9 mouse cellular contexts compared by ENCODE assay signal in genomic region chr19:44991031-44991430, GRCm38 (mm10). TPM values are rescaled to one million over a fixed set of nuclear protein-coding genes. Genes with fewer than 3 reads are reported as not detected.
DNase-seq lines count a peak whose midpoint lies in the region; ATAC-seq and TF ChIP-seq lines count a peak whose summit lies in the region.
"Had no signal": no experiment of that assay in that cellular context is flagged by ENCODE, and none has a peak within 500 bp of the region (broad histone marks: within the 10 kb centered on the region; RNA-seq: fewer than 3 reads in every experiment).

No protein-coding gene starts in this region.

- no peak overlapping the region for H3K27ac ChIP-seq in midbrain, embryonic 12.5 days (replicated peaks)
- H3K27ac ChIP-seq in midbrain, embryonic 10.5 days (replicated peaks): no peak overlapping the region
- H3K27ac ChIP-seq in hindbrain, postnatal 0 days: no peak overlapping the region
- H3K27ac ChIP-seq in limb, embryonic 13.5 days: no peak overlapping the region

- peaks cover 20% of the 10 kb centered on the region; the same call in 1 of the 2 replicates for H3K27me3 ChIP-seq in midbrain, embryonic 12.5 days
- peaks cover 40% of the 10 kb centered on the region for H3K27me3 ChIP-seq in midbrain, embryonic 10.5 days (ENCODE audit: low read depth, poor library complexity, severe bottlenecking)
- no peaks in the 10 kb centered on the region for H3K27me3 ChIP-seq in hindbrain, postnatal 0 days (ENCODE audit: insufficient read depth, low read length)
- no peaks in the 10 kb centered on the region for H3K27me3 ChIP-seq in limb, embryonic 13.5 days

- ATAC-seq in midbrain, embryonic 12.5 days (ENCODE audit: low FRiP score, low read depth): no peak
- ATAC-seq in hindbrain, postnatal 0 days: no peak
- no peak for ATAC-seq in limb, embryonic 13.5 days (ENCODE audit: low FRiP score, low read depth)

- no peaks in the 10 kb centered on the region for H3K9me3 ChIP-seq in midbrain, embryonic 12.5 days
- no peaks in the 10 kb centered on the region for H3K9me3 ChIP-seq in midbrain, embryonic 10.5 days (replicated peaks)
- H3K9me3 ChIP-seq in hindbrain, postnatal 0 days (ENCODE audit: low read length): no peaks in the 10 kb centered on the region
- H3K9me3 ChIP-seq in limb, embryonic 13.5 days: no peaks in the 10 kb centered on the region

- peaks cover 31% of the 10 kb centered on the region for H3K4me1 ChIP-seq in midbrain, embryonic 12.5 days
- peaks cover 50% of the 10 kb centered on the region for H3K4me1 ChIP-seq in midbrain, embryonic 10.5 days
- H3K4me1 ChIP-seq in hindbrain, postnatal 0 days (ENCODE audit: insufficient read depth, low read length): 0 out of 2 replicates have a peak, but pooled peaks cover 2% of the 10 kb centered on the region
- peaks cover 29% of the 10 kb centered on the region for H3K4me1 ChIP-seq in limb, embryonic 13.5 days

- 0 out of 2 replicates have a peak overlapping the region, but pooled peaks have one; percentile 0 for H3K9ac ChIP-seq in midbrain, embryonic 12.5 days (replicated peaks)
- H3K9ac ChIP-seq in hindbrain, postnatal 0 days (replicated peaks; ENCODE audit: low read length): no peak overlapping the region
- peak overlapping the region; percentile 13; the same call in 1 of the 2 replicates for H3K9ac ChIP-seq in limb, embryonic 13.5 days

- WGBS in midbrain, embryonic 12.5 days: 88% methylated on average over 8 of the region's 8 CpGs
- WGBS in midbrain, embryonic 10.5 days: 84% methylated on average over 8 of the region's 8 CpGs
- WGBS in hindbrain, postnatal 0 days: 76% methylated on average over 8 of the region's 8 CpGs
- 84% methylated on average over 8 of the region's 8 CpGs for WGBS in limb, embryonic 13.5 days

- no peak for TF ChIP-seq CTCF in hindbrain, postnatal 0 days (IDR thresholded peaks at IDR 0.05; ENCODE audit: low read depth)

- no peak for DNase-seq in midbrain, embryonic 10.5 days (ENCODE audit: low spot score)
- DNase-seq in hindbrain, postnatal 0 days (ENCODE audit: low spot score): no peak
- DNase-seq in yolk sac, embryonic 10.5 days (ENCODE audit: low spot score): peak; percentile 83
- no peak for DNase-seq in layer of hippocampus, adult 9-10 months (ENCODE audit: low spot score)
- DNase-seq in right cerebral cortex, postnatal 4 days: no peak
- DNase-seq: heart, postnatal 4 days; thymus, adult 18-20 months had no signal

- H3K4me3 ChIP-seq in midbrain, embryonic 12.5 days: no peak overlapping the region
- H3K4me3 ChIP-seq in midbrain, embryonic 10.5 days: no peak overlapping the region
- H3K4me3 ChIP-seq in hindbrain, postnatal 0 days (ENCODE audit: low read length): no peak overlapping the region
- H3K4me3 ChIP-seq in limb, embryonic 13.5 days: no peak overlapping the region

- H3K4me2 ChIP-seq in midbrain, embryonic 12.5 days (replicated peaks): peak overlapping the region; percentile 83; the same call in 1 of the 2 replicates
- peak overlapping the region; percentile 93 for H3K4me2 ChIP-seq in hindbrain, postnatal 0 days (ENCODE audit: low read depth, low read length)
- 0 out of 2 replicates have a peak overlapping the region, but pooled peaks have one; percentile 9 for H3K4me2 ChIP-seq in limb, embryonic 13.5 days (replicated peaks)

- peaks cover 12% of the 10 kb centered on the region for H3K36me3 ChIP-seq in midbrain, embryonic 12.5 days
- peaks cover 13% of the 10 kb centered on the region for H3K36me3 ChIP-seq in midbrain, embryonic 10.5 days
- no peaks in the 10 kb centered on the region for H3K36me3 ChIP-seq in hindbrain, postnatal 0 days (ENCODE audit: insufficient read depth, low read length)
- peaks cover 18% of the 10 kb centered on the region for H3K36me3 ChIP-seq in limb, embryonic 13.5 days

RNA-seq across cellular contexts. Expression of gene Sema4g, which starts 2.1 kb away (rescaled TPM):
- polyA plus RNA-seq in midbrain, embryonic 12.5 days (2016; fragmentation: Nextera tagmentation; extraction: Ambion mirVana): 8.8 TPM in 2 replicates
- polyA plus RNA-seq in midbrain, embryonic 10.5 days (2016; fragmentation: Nextera tagmentation; extraction: Ambion mirVana): 3.1 and 5.4 TPM in 2 replicates
- 66.9 and 81.0 TPM in 2 replicates for total RNA-seq in hindbrain, postnatal 0 days (2014; rRNA removed)
- polyA plus RNA-seq in hindbrain, postnatal 0 days (2015; fragmentation: Nextera tagmentation; extraction: Ambion mirVana): 14.2 and 15.7 TPM in 2 replicates
- 6.9 and 7.4 TPM in 2 replicates for polyA plus RNA-seq in limb, embryonic 13.5 days (2015; fragmentation: Nextera tagmentation; extraction: Ambion mirVana)

RNA-seq across cellular contexts. Expression of gene Twnk, which starts 14.4 kb away (rescaled TPM):
- polyA plus RNA-seq in midbrain, embryonic 12.5 days (2016; fragmentation: Nextera tagmentation; extraction: Ambion mirVana): 24.1 and 24.5 TPM in 2 replicates
- polyA plus RNA-seq in midbrain, embryonic 10.5 days (2016; fragmentation: Nextera tagmentation; extraction: Ambion mirVana): 31.4 and 33.6 TPM in 2 replicates
- total RNA-seq in hindbrain, postnatal 0 days (2014; rRNA removed): 7.5 and 8.6 TPM in 2 replicates
- 8.2 and 8.5 TPM in 2 replicates for polyA plus RNA-seq in hindbrain, postnatal 0 days (2015; fragmentation: Nextera tagmentation; extraction: Ambion mirVana)
- 22.7 and 24.1 TPM in 2 replicates for polyA plus RNA-seq in limb, embryonic 13.5 days (2015; fragmentation: Nextera tagmentation; extraction: Ambion mirVana)

RNA-seq across cellular contexts. Expression of gene Mrpl43, which starts 15.2 kb away (rescaled TPM):
- polyA plus RNA-seq in midbrain, embryonic 12.5 days (2016; fragmentation: Nextera tagmentation; extraction: Ambion mirVana): 70.3 and 78.7 TPM in 2 replicates
- 71.6 and 72.9 TPM in 2 replicates for polyA plus RNA-seq in midbrain, embryonic 10.5 days (2016; fragmentation: Nextera tagmentation; extraction: Ambion mirVana)
- 97.1 and 98.4 TPM in 2 replicates for total RNA-seq in hindbrain, postnatal 0 days (2014; rRNA removed)
- polyA plus RNA-seq in hindbrain, postnatal 0 days (2015; fragmentation: Nextera tagmentation; extraction: Ambion mirVana): 109 and 115 TPM in 2 replicates
- 69.2 and 76.3 TPM in 2 replicates for polyA plus RNA-seq in limb, embryonic 13.5 days (2015; fragmentation: Nextera tagmentation; extraction: Ambion mirVana)

RNA-seq across cellular contexts. Expression of gene Lzts2, which starts 23.2 kb away (rescaled TPM):
- 69.5 and 70.3 TPM in 2 replicates for polyA plus RNA-seq in midbrain, embryonic 12.5 days (2016; fragmentation: Nextera tagmentation; extraction: Ambion mirVana)
- polyA plus RNA-seq in midbrain, embryonic 10.5 days (2016; fragmentation: Nextera tagmentation; extraction: Ambion mirVana): 55.1 and 58.4 TPM in 2 replicates
- 44.1 and 44.7 TPM in 2 replicates for total RNA-seq in hindbrain, postnatal 0 days (2014; rRNA removed)
- polyA plus RNA-seq in hindbrain, postnatal 0 days (2015; fragmentation: Nextera tagmentation; extraction: Ambion mirVana): 16.4 and 17.0 TPM in 2 replicates
- 68.8 and 68.9 TPM in 2 replicates for polyA plus RNA-seq in limb, embryonic 13.5 days (2015; fragmentation: Nextera tagmentation; extraction: Ambion mirVana)

RNA-seq across cellular contexts. Expression of gene Pdzd7, which starts 54.5 kb away (rescaled TPM):
- polyA plus RNA-seq in midbrain, embryonic 12.5 days (2016; fragmentation: Nextera tagmentation; extraction: Ambion mirVana): 0.46 and 0.84 TPM in 2 replicates
- 0.19 and 0.34 TPM in 2 replicates for polyA plus RNA-seq in midbrain, embryonic 10.5 days (2016; fragmentation: Nextera tagmentation; extraction: Ambion mirVana)
- 4.8 and 7.7 TPM in 2 replicates for total RNA-seq in hindbrain, postnatal 0 days (2014; rRNA removed)
- polyA plus RNA-seq in hindbrain, postnatal 0 days (2015; fragmentation: Nextera tagmentation; extraction: Ambion mirVana): 1.9 and 2.5 TPM in 2 replicates
- polyA plus RNA-seq in limb, embryonic 13.5 days (2015; fragmentation: Nextera tagmentation; extraction: Ambion mirVana): 0.41 and 0.56 TPM in 2 replicates
- total RNA-seq: heart, postnatal 4 days had no signal

Comparison
In these comparisons a context has a peak if more than half of its experiments do, and no peak if none do; other contexts are left out.
1. H3K4me2 ChIP-seq: peak in every context shown above with its lines; median percentile 93 in hindbrain, postnatal 0 days; 83 in midbrain, embryonic 12.5 days; 9 in limb, embryonic 13.5 days.